Mouse (Mus musculus): ENCODE measurements around the gene Ddx19b. TPM values are rescaled to one million over a fixed set of nuclear protein-coding genes. Genes with fewer than 3 reads are reported as not detected.
"Not testable (repeated sequence)": the region's sequence is repeated elsewhere in the genome, so short reads cannot be mapped to it uniquely, and the experiment has no call there.

The Ddx19b gene
- polyA plus RNA-seq, 1 experiment: not detected

DNA sequence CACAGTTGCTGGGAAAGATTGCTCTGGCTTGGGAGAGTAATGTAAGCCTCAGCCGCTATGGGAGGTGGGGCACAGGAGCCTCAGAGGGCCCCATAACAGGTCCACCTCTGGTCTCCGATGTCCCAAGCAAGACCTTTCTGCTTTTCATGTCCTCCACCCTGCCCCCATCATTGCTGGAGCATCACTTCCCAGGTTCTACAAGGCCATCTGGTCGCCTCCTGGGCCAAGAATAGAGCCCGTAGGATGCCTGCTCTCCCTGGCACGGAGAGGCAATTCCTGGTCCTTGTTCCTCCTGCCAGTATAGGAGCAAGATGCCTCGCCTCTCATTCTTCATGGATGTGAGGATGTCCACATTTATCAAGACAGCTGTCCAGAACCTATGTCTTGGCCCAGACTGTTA lies 71.6 kb downstream of the Ddx19b start:
- Histone ChIP-seq H3K4me1 (ENCODE audit: control insufficient read depth, insufficient read depth, low read length) (peaks cover 5% of the 10 kb centered on the region), H3K27ac (ENCODE audit: insufficient read depth, low read depth, low read length) (no peak overlapping the region), H3K4me3 (ENCODE audit: insufficient read depth, low read depth, low read length) (no peak overlapping the region)
- 90% methylated on average over 6 of the region's 6 CpGs for WGBS
- TF ChIP-seq POLR2A (IDR thresholded peaks at IDR 0.05; ENCODE audit: insufficient read depth, low read depth, low read length): no peak
- no peak for TF ChIP-seq CTCF (IDR thresholded peaks at IDR 0.05; ENCODE audit: insufficient read depth, low read depth, low read length)

DNA sequence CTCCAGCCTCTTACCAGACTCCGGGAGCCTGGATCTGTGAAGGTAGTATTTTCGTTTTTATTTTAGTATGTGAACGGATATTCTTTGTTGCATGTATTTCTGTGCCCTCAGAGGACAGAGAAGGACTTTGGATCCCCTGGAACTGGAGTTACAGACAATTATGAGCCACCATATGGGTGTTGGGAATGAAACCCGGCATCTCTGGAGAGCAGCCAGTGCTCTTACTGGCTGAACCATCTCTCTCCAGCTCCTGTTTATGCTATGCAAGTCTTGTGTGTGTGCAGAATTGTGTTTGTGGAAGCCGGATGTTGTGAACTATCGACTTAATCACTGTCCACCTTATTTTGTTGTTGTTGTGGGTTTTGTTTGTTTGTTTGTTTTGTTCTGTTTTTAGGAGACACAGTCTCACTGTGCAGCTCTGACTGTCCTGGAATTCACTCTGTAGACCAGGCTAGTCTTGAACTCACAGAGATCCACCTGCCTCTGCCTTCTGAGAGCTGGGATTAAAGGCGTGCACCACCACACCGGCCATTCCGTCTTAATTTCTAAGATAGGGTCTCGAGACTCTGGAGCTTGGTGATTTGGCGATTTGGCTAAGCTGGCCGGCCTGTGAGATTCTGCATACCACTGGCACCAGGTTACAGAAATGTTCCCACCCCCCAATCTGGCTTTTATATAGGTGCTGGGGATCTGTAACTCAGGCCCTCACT lies 72.3 kb downstream of the Ddx19b start:
- no peak for TF ChIP-seq POLR2A (IDR thresholded peaks at IDR 0.05; ENCODE audit: insufficient read depth, low read depth, low read length)
- TF ChIP-seq CTCF (IDR thresholded peaks at IDR 0.05; ENCODE audit: insufficient read depth, low read depth, low read length): no peak
- 94% methylated on average over 12 of the region's 12 CpGs for WGBS
- H3K4me1 ChIP-seq (ENCODE audit: control insufficient read depth, insufficient read depth, low read length): peaks cover 3% of the 10 kb centered on the region
- no peak overlapping the region for H3K27ac ChIP-seq (ENCODE audit: insufficient read depth, low read depth, low read length)
- H3K4me3 ChIP-seq (ENCODE audit: insufficient read depth, low read depth, low read length): no peak overlapping the region

DNA sequence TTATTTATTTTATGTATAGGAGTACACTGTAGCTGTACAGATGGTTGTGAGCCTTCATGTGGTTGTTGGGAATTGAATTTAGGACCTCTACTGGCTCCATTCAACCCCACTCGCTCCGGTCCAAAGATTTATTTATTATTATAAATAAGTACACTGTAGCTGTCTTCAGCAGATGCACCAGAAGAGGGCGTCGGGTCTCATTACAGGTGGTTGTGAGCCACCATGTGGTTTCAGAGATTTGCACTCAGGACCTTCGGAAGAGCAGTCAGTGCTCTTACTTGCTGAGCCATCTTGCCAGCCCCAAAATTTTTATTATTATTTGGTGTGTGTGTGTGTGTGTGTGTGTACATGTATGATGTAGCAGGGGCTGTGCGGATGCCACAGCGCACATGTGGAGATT lies 73.0 kb downstream of the Ddx19b start:
- H3K4me1 ChIP-seq (ENCODE audit: control insufficient read depth, insufficient read depth, low read length); H3K27ac ChIP-seq (ENCODE audit: insufficient read depth, low read depth, low read length); H3K4me3 ChIP-seq (ENCODE audit: insufficient read depth, low read depth, low read length): not testable (repeated sequence)
- WGBS: 92% methylated on average over 7 of the region's 7 CpGs

DNA sequence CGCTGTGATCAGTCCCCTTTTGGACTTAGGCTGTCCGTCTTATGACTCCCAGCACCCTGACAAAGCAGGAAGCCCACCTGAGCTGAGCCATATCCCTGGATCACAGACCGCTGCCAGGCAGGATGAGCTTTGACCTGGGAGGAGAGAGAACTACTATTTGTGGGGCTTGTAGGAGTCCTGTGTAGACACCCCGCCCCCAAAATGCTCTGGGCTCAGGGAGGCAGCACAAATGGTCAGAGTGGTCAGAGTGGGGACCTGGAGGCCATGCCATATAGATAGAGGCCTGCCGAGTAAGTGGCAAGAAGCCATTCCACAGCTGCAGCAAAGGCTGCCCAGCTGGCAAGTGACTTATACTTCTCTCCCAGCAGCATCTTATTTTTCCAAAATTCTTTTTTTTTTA lies 73.4 kb downstream of the Ddx19b start:
- Histone ChIP-seq H3K4me3 (ENCODE audit: insufficient read depth, low read depth, low read length) (no peak overlapping the region), H3K4me1 (ENCODE audit: control insufficient read depth, insufficient read depth, low read length) (peaks cover 3% of the 10 kb centered on the region), H3K27ac (ENCODE audit: insufficient read depth, low read depth, low read length) (no peak overlapping the region)
- TF ChIP-seq POLR2A (IDR thresholded peaks at IDR 0.05; ENCODE audit: insufficient read depth, low read depth, low read length) (no peak), CTCF (IDR thresholded peaks at IDR 0.05; ENCODE audit: insufficient read depth, low read depth, low read length) (no peak)
- WGBS: 90% methylated on average over 5 of the region's 5 CpGs

DNA sequence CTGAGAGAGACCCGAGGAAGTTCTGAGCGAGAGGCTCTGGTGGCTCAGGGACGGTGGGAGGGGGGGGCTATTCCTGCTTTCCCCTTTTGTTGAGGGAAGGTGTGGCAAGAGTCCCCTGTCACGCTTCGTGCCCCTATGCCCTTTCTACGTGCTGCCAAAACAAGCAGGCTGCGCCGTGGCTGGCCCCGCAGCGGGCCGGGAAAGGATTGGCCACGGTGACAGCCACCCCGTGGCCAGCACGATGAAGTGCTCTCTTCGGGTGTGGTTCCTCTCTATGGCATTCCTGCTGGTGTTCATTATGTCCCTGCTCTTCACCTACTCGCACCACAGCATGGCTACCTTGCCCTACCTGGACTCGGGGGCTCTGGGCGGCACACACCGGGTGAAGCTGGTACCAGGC lies 74.1 kb downstream of the Ddx19b start:
- peaks cover 3% of the 10 kb centered on the region for H3K4me1 ChIP-seq (ENCODE audit: control insufficient read depth, insufficient read depth, low read length)
- no peak overlapping the region for H3K27ac ChIP-seq (ENCODE audit: insufficient read depth, low read depth, low read length)
- no peak overlapping the region for H3K4me3 ChIP-seq (ENCODE audit: insufficient read depth, low read depth, low read length)
- 94% methylated on average over 19 of the region's 19 CpGs for WGBS
- TF ChIP-seq POLR2A (IDR thresholded peaks at IDR 0.05; ENCODE audit: insufficient read depth, low read depth, low read length) (no peak), CTCF (IDR thresholded peaks at IDR 0.05; ENCODE audit: insufficient read depth, low read depth, low read length) (no peak)

DNA sequence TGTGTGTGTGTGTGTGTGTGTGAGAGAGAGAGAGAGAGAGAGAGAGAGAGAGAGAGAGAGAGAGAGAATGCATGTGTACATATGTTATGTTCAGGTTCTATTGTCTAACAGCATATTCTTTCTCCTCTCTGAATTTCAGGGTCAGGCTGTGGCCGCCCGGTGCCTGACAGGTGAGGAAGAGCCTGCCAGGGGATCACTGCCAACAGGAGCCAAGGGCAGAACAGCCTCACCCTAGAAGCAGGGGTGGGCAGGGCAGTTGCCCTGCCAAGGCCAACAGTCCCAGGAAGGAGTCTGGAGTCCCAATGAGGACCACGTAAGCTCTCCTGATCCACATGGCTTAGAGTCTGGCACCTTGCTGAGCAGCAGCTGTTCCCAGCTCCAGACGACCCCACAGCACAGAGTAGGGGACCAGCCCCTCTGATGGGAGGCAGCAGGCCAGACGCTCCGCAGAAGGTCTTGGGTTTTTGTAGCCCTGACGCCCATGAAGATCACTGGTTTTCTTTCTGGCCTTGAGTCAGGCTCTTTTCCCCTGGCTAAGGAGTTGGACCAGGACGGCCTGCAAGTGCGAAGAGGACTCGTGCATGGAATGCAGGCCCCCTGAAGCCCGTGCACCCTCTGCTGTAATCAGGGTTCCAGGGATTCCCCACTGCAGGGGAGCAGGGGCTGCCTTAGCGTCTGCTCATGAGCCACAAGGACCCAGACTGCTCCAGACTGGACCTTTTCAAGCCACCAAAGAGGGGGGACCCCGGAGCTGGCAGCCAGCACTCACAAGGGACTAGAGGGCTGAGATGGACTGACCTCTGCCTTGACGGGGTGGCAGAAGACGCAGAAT lies 74.7 kb downstream of the Ddx19b start:
- 81% methylated on average over 15 of the region's 15 CpGs for WGBS
- H3K4me1 ChIP-seq (ENCODE audit: control insufficient read depth, insufficient read depth, low read length): peaks cover 3% of the 10 kb centered on the region
- H3K27ac ChIP-seq (ENCODE audit: insufficient read depth, low read depth, low read length): no peak overlapping the region
- H3K4me3 ChIP-seq (ENCODE audit: insufficient read depth, low read depth, low read length): no peak overlapping the region
- TF ChIP-seq POLR2A (IDR thresholded peaks at IDR 0.05; ENCODE audit: insufficient read depth, low read depth, low read length): no peak
- TF ChIP-seq CTCF (IDR thresholded peaks at IDR 0.05; ENCODE audit: insufficient read depth, low read depth, low read length): no peak

DNA sequence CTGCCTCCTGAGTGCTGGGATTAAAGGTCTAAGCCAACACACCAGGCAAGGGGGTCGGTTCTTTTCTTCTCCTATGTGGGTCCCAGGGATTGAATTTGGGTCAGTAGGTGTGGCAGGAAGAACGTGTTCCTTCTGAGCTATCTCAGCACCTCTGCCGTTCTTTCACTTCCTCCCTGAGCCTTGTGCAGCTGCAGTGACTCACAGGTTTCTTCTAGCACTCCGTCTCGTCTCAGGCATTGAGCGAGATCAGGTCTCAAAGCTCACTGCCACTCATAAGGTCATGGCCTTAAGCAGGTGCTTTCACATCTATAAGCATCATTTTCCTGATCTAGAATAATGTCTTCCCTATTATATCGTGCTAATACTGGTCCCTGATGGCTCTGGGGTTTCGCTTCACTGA lies 76.8 kb downstream of the Ddx19b start:
- TF ChIP-seq CTCF (IDR thresholded peaks at IDR 0.05; ENCODE audit: insufficient read depth, low read depth, low read length): no peak
- TF ChIP-seq POLR2A (IDR thresholded peaks at IDR 0.05; ENCODE audit: insufficient read depth, low read depth, low read length): no peak
- Histone ChIP-seq H3K27ac (ENCODE audit: insufficient read depth, low read depth, low read length) (no peak overlapping the region), H3K4me1 (ENCODE audit: control insufficient read depth, insufficient read depth, low read length) (peaks cover 8% of the 10 kb centered on the region), H3K4me3 (ENCODE audit: insufficient read depth, low read depth, low read length) (no peak overlapping the region)
- 65% methylated on average over 8 of the region's 8 CpGs for WGBS

Other genes starting within 250 kb of the Ddx19b start
- not detected in 2 replicates for gene Il34, start 225.8 kb downstream of the Ddx19b start, polyA plus RNA-seq (2012; ENCODE audit: insufficient read depth, insufficient read length, low replicate concordance, missing spikeins)
- gene Cog4, start 185.2 kb downstream of the Ddx19b start, polyA plus RNA-seq (2012; ENCODE audit: insufficient read depth, insufficient read length, low replicate concordance, missing spikeins): not detected in 2 replicates
- gene Sf3b3, start 185.0 kb downstream of the Ddx19b start, polyA plus RNA-seq (2012; ENCODE audit: insufficient read depth, insufficient read length, low replicate concordance, missing spikeins): 172 TPM in 1 of 2 replicates, not detected in the other
- not detected in 2 replicates for gene Fuk, start 129.3 kb downstream of the Ddx19b start, polyA plus RNA-seq (2012; ENCODE audit: insufficient read depth, insufficient read length, low replicate concordance, missing spikeins)
- not detected in 2 replicates for gene St3gal2, start 111.8 kb downstream of the Ddx19b start, polyA plus RNA-seq (2012; ENCODE audit: insufficient read depth, insufficient read length, low replicate concordance, missing spikeins)
- not detected in 2 replicates for gene Ddx19a, start 34.0 kb downstream of the Ddx19b start, polyA plus RNA-seq (2012; ENCODE audit: insufficient read depth, insufficient read length, low replicate concordance, missing spikeins)
- not detected in 2 replicates for gene Aars, start 1.4 kb upstream of the Ddx19b start, polyA plus RNA-seq (2012; ENCODE audit: insufficient read depth, insufficient read length, low replicate concordance, missing spikeins)
- not detected in 2 replicates for gene Exosc6, start 24.6 kb upstream of the Ddx19b start, polyA plus RNA-seq (2012; ENCODE audit: insufficient read depth, insufficient read length, low replicate concordance, missing spikeins)
- not detected in 2 replicates for gene Clec18a, start 60.7 kb upstream of the Ddx19b start, polyA plus RNA-seq (2012; ENCODE audit: insufficient read depth, insufficient read length, low replicate concordance, missing spikeins)
- gene Pdpr, start 62.9 kb upstream of the Ddx19b start, polyA plus RNA-seq (2012; ENCODE audit: insufficient read depth, insufficient read length, low replicate concordance, missing spikeins): 61.5 TPM in 1 of 2 replicates, not detected in the other
- 57.5 TPM in 1 of 2 replicates, not detected in the other for gene Glg1, start 227.5 kb upstream of the Ddx19b start, polyA plus RNA-seq (2012; ENCODE audit: insufficient read depth, insufficient read length, low replicate concordance, missing spikeins)